Mouse (Mus musculus) lung, postnatal 10 days (tissue): ENCODE results near the gene Stx4a.
"Not testable (repeated sequence)": the region's sequence is repeated elsewhere in the genome, so short reads cannot be mapped to it uniquely, and the experiment has no call there.

ENCODE experiments used
- DNase-seq: peaks from one replicate; pipeline ENCODE4 v3.0.0; 2021

Stx4a gene

GRCm38 (mm10) chr7:127870136-127870821 lies 46.2 kb downstream of the Stx4a start:
- no peak for DNase-seq

GRCm38 (mm10) chr7:127874812-127875626 lies 50.9 kb downstream of the Stx4a start:
- no peak for DNase-seq

GRCm38 (mm10) chr7:127875627-127876001 lies 51.5 kb downstream of the Stx4a start:
- DNase-seq = peak; percentile 96

GRCm38 (mm10) chr7:127876041-127876466 lies 52.0 kb downstream of the Stx4a start, which contains the start of gene Zfp646:
Gene Zfp646 (plus strand): TSS chr7:127876221.
- peak; percentile 79 for DNase-seq

- DNase-seq = peak; percentile 96
Measured at GRCm38 (mm10) chr7:127876467-127877348, 52.6 kb downstream of the Stx4a start, which contains the start of gene Zfp668. Gene Zfp668 (minus strand): TSS chr7:127876828.

- no peak for DNase-seq
Measured at GRCm38 (mm10) chr7:127879301-127879700, 55.2 kb downstream of the Stx4a start.

GRCm38 (mm10) chr7:127880431-127880830 lies 56.3 kb downstream of the Stx4a start:
- DNase-seq = no peak

- peak; percentile 86 for DNase-seq
Measured at GRCm38 (mm10) chr7:127885951-127886350, 61.9 kb downstream of the Stx4a start.

GRCm38 (mm10) chr7:127886551-127886950 lies 62.5 kb downstream of the Stx4a start:
- no peak for DNase-seq

- DNase-seq = no peak
Measured at GRCm38 (mm10) chr7:127887191-127887590, 63.1 kb downstream of the Stx4a start.

GRCm38 (mm10) chr7:127887781-127888180 lies 63.7 kb downstream of the Stx4a start:
- DNase-seq = no peak

GRCm38 (mm10) chr7:127888821-127889220 lies 64.7 kb downstream of the Stx4a start:
- DNase-seq = no peak

GRCm38 (mm10) chr7:127890798-127891197 lies 66.7 kb downstream of the Stx4a start, which contains the start of gene Prss53:
Gene Prss53 (minus strand): TSS chr7:127890970.
- DNase-seq = peak; percentile 42

- peak; percentile 30 for DNase-seq
Measured at GRCm38 (mm10) chr7:127894480-127894879, 70.4 kb downstream of the Stx4a start.

- peak; percentile 98 for DNase-seq
Measured at GRCm38 (mm10) chr7:127895442-127895841, 71.3 kb downstream of the Stx4a start, which contains the start of the genes Gm21974 and Vkorc1. Gene Gm21974 (minus strand): TSS chr7:127895454. Gene Vkorc1 (minus strand): TSS chr7:127895617.

GRCm38 (mm10) chr7:127895891-127896290 lies 71.8 kb downstream of the Stx4a start:
- not testable (repeated sequence) for DNase-seq

- DNase-seq = peak; percentile 78
Measured at GRCm38 (mm10) chr7:127896384-127896783, 72.3 kb downstream of the Stx4a start.

- no peak for DNase-seq
Measured at GRCm38 (mm10) chr7:127897542-127897941, 73.4 kb downstream of the Stx4a start.

GRCm38 (mm10) chr7:127898179-127898956 lies 74.3 kb downstream of the Stx4a start:
- DNase-seq = peak; percentile 36
